Mouse (Mus musculus): ENCODE measurements at regions not wholly inside any gene's neighbourhood (a gene's known extent, or its start where the extent isn't known, plus 50 kb on each side); places are given as distances from the start of the nearest gene placed in this dataset.

- TF ChIP-seq CTCF (IDR thresholded peaks at IDR 0.05; ENCODE audit: control insufficient read depth, insufficient read depth, low read length) (no peak), POLR2A (IDR thresholded peaks at IDR 0.05; ENCODE audit: borderline replicate concordance, control insufficient read depth, low read depth, low read length) (no peak)
These were observed 87.2 kb upstream of the Runx3 start for GRCm38 (mm10) chr4:135033302-135033701.
